Mouse (Mus musculus) stomach, postnatal 0 days (tissue): ENCODE data around the gene Tars. TPM values are rescaled to one million over a fixed set of nuclear protein-coding genes. Genes with fewer than 3 reads are reported as not detected.

ENCODE experiments used
- ATAC-seq: fragments of 200-750 bp; cut with Nextera tagmentation; 2 replicates; pipeline ENCODE4 v1.8.0; 2017; ENCODE audit not compliant: low FRiP score, low TSS enrichment
- DNase-seq: peaks from one replicate; pipeline ENCODE4 v3.0.0-alpha.2; 2016; ENCODE audit warnings: low spot score
- H3K27ac ChIP-seq: fragments of 300-500 bp; sonication (generic); replicated peaks from 2 replicates; pipeline ENCODE4 v1.5.1; 2014; ENCODE audit warnings: mild to moderate bottlenecking, control low read depth
- H3K27me3 ChIP-seq: fragments of 300-500 bp; sonication (generic); 2 replicates; pipeline ENCODE4 v1.6.1; 2014; ENCODE audit warnings: low read length; ENCODE audit not compliant: control insufficient read depth, insufficient read depth
- H3K36me3 ChIP-seq: fragments of 300-500 bp; sonication (generic); 2 replicates; pipeline ENCODE4 v1.6.1; 2014; ENCODE audit warnings: low read length, mixed read lengths; ENCODE audit not compliant: control insufficient read depth, insufficient read depth
- H3K4me1 ChIP-seq: fragments of 300-500 bp; sonication (generic); replicated peaks from 2 replicates; pipeline ENCODE4 v1.6.1; 2014; ENCODE audit warnings: antibody characterized with exemption; ENCODE audit not compliant: control insufficient read depth, insufficient read depth
- H3K4me2 ChIP-seq: fragments of 300-500 bp; sonication (generic); replicated peaks from 2 replicates; pipeline ENCODE4 v1.6.1; 2014; ENCODE audit warnings: low read depth, mild to moderate bottlenecking, control low read depth, moderate library complexity
- H3K4me3 ChIP-seq: fragments of 300-500 bp; sonication (generic); 2 replicates; pipeline ENCODE4 v1.5.1; 2014; ENCODE audit warnings: low read depth, low read length, control low read depth
- H3K9ac ChIP-seq: fragments of 300-500 bp; sonication (generic); 2 replicates; pipeline ENCODE4 v1.6.1; 2014; ENCODE audit warnings: mild to moderate bottlenecking, low read length, control low read depth, mixed read lengths
- H3K9me3 ChIP-seq: fragments of 300-500 bp; sonication (generic); 2 replicates; pipeline ENCODE4 v1.6.1; 2016; ENCODE audit warnings: low read length; ENCODE audit not compliant: control insufficient read depth
- CTCF ChIP-seq: IDR thresholded peaks from 2 replicates; pipeline ENCODE4 v1.5.1; 2016; ENCODE audit warnings: antibody characterized with exemption, low read depth, mild to moderate bottlenecking, moderate library complexity
- EP300 ChIP-seq: optimal IDR thresholded peaks from 2 replicates; pipeline ENCODE3; 2016; ENCODE audit warnings: antibody characterized with exemption
- WGBS: fragments of 180-500 bp; shearing (Covaris S2); extraction: QIAGEN DNeasy Blood & Tissue Kit; methylation state at CpG from one replicate; pipeline ENCODE4 v1.1.7; 2014; 5-methylcytosine and 5-hydroxymethylcytosine counted together
- polyA plus RNA-seq: library from polyadenylated mRNA; unstranded; fragments of >200 nt; fragmentation: Nextera tagmentation; extraction: Ambion mirVana; gene quantifications from 2 replicates; pipeline ENCODE4 v1.2.1, GENCODE M21; 2015

Gene Tars
- polyA plus RNA-seq, 1 experiment from 2014 or later = 37.0 TPM

DNA sequence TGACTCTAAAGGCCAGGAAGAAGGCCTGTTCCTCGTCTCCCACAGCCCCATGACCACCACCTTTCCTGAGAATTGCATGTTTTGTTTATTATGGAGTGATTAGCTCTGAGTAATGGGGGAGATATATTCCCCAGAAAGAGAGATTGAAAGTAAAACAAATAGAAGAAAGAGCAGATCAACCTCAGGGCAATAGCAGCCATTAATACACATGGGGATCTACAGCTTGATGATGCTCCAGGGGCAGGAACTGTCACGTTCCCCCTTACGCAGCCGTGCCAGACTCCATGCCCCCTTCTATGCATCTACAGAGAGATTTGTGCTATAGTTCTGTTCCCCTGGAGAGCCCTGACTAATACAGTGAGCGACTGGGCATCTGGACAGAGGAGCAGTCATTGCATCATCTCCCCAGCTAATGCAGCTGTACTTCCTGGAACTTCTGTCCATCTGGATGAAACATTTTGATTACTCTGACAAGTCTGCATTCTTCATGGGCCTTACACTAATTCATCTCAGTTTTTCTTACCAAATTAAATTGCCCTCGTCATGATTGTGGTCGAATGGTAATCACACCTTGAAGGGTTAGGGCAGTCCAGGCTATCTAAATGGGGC is 28.9 kb downstream of the Tars start:
- 67% methylated on average over 7 of the region's 7 CpGs for WGBS
- Histone ChIP-seq H3K9ac (no peak overlapping the region), H3K4me1 (no peaks in the 10 kb centered on the region), H3K9me3 (no peaks in the 10 kb centered on the region), H3K4me3 (no peak overlapping the region), H3K27me3 (no peaks in the 10 kb centered on the region), H3K36me3 (no peaks in the 10 kb centered on the region), H3K4me2 (no peak overlapping the region), H3K27ac (no peak overlapping the region)
- TF ChIP-seq CTCF (no peak), EP300 (no peak)
- ATAC-seq (no peak), DNase-seq (no peak)

DNA sequence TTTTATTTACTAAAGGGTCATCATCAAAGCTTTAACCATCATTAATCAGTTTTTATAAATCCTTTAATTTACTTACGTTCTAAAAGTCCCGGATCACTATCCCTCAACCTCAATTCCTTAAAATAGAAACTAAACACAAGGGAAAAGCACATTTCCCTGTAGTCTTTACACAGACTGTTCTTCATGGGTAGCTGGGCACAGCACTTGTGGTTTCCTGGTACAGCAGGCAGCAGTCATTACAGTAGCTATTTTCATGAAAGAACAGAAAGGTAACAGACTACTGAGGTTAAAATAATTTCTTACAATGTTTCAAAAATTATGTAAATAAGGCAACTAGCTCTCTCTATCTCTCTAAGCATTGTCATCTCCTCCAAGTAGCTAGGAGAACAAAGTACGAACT is 29.9 kb downstream of the Tars start:
- Histone ChIP-seq H3K4me2 (no peak overlapping the region), H3K27ac (no peak overlapping the region), H3K9ac (no peak overlapping the region), H3K9me3 (no peaks in the 10 kb centered on the region), H3K4me3 (no peak overlapping the region), H3K4me1 (no peaks in the 10 kb centered on the region), H3K27me3 (no peaks in the 10 kb centered on the region), H3K36me3 (no peaks in the 10 kb centered on the region)
- WGBS = 40% methylated on average over 3 of the region's 3 CpGs
- DNase-seq (no peak), ATAC-seq (no peak)
- no peak for TF ChIP-seq EP300
- no peak for TF ChIP-seq CTCF

DNA sequence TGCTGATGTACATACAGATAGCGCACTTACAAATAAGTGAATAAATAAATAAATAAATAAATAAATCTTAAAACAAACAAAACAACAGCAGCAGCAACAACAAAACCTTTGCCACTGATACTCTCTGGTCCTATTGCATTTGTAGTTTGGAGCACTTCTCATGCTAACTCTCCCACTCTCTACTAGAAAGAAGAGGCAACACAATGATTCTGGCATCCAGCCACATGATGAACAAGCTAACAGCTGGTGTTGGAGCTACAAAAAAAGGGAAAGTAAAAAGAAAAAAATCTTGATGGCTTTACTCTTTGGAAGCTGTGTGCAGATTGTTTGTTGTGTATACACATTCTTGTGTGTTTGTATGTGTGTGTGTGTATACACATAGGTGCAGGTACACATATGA is 34.7 kb downstream of the Tars start:
- H3K9me3 ChIP-seq = no peaks in the 10 kb centered on the region
- 97% methylated on average over 1 of the region's 1 CpGs for WGBS
- H3K9ac ChIP-seq = no peak overlapping the region
- no peak for ATAC-seq
- H3K27me3 ChIP-seq = no peaks in the 10 kb centered on the region
- H3K4me2 ChIP-seq = no peak overlapping the region
- no peaks in the 10 kb centered on the region for H3K4me1 ChIP-seq
- H3K36me3 ChIP-seq = no peaks in the 10 kb centered on the region
- TF ChIP-seq EP300 = no peak
- DNase-seq = no peak
- no peak overlapping the region for H3K27ac ChIP-seq
- no peak overlapping the region for H3K4me3 ChIP-seq

DNA sequence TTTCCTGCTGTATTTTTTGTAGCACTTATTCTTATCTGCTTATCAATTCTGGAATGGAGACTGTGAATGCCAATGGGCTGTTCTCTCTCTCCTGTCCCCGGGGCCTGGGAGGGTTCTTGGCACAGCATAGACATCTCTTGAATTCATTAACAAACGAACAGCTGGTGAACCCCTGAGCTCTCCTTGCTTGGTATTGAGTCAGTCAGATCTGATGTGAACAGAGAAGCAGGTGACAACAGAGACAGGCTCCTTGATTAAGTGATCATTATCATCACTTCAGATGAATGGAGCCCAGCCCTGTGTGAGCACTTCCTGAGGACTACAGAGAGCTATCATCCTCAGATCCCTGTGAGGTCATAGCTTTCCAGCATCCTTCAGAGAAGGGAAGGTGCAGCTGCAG is 35.4 kb downstream of the Tars start:
- Histone ChIP-seq H3K9ac (no peak overlapping the region), H3K27ac (no peak overlapping the region), H3K36me3 (no peaks in the 10 kb centered on the region), H3K4me3 (no peak overlapping the region), H3K9me3 (no peaks in the 10 kb centered on the region), H3K4me1 (no peaks in the 10 kb centered on the region), H3K4me2 (no peak overlapping the region), H3K27me3 (no peaks in the 10 kb centered on the region)
- TF ChIP-seq CTCF (no peak), EP300 (no peak)
- WGBS = 21% methylated on average over 2 of the region's 2 CpGs
- DNase-seq (no peak), ATAC-seq (no peak)

DNA sequence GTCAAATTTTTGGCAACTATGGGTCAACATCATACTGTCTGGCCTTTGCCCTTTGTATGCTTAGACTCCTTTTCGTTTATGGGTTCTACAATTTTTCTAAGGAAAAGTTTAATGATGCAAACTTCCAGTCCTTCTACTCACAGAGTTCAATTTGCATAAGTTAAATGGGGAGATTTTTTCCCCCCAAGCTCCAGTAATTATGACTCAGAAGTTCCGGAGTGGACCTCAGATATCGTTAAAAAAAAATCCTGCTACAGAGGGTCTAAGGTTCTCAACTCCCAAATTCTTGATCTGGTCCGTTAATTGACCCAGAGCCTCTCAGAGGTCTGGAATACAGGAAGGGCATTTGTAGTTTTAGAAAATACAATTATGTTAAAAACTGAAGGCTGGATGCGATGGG is 37.6 kb downstream of the Tars start:
- Histone ChIP-seq H3K36me3 (no peaks in the 10 kb centered on the region), H3K9me3 (no peaks in the 10 kb centered on the region), H3K27me3 (no peaks in the 10 kb centered on the region), H3K9ac (no peak overlapping the region), H3K4me1 (no peaks in the 10 kb centered on the region), H3K4me3 (no peak overlapping the region), H3K27ac (no peak overlapping the region), H3K4me2 (no peak overlapping the region)
- TF ChIP-seq CTCF (no peak), EP300 (no peak)
- WGBS = 87% methylated on average over 5 of the region's 5 CpGs
- ATAC-seq = no peak
- DNase-seq = no peak

DNA sequence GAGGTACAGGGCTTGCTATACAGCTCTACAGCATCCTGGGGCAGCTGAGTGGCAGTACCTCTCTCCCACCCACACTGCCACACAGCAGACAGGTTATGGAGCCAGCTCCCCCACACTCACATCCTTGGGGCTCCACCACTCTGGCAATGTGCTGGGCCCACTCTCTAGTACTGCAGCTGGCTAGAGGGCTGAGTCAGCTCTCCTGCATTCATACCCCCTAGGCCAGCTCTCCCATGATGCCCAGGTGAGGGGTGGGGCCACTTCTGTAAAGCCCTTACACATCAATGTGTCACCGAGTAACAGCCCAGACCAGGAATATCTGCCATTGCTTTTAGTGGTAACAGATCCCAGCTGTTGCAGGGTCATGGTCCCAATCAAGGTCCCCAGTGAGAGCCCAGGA is 38.6 kb downstream of the Tars start:
- no peaks in the 10 kb centered on the region for H3K4me1 ChIP-seq
- H3K4me3 ChIP-seq = no peak overlapping the region
- no peak overlapping the region for H3K4me2 ChIP-seq
- H3K36me3 ChIP-seq = no peaks in the 10 kb centered on the region
- H3K27ac ChIP-seq = no peak overlapping the region
- DNase-seq (no peak), ATAC-seq (no peak)
- no peaks in the 10 kb centered on the region for H3K27me3 ChIP-seq
- no peak overlapping the region for H3K9ac ChIP-seq
- WGBS = 75% methylated on average over 1 of the region's 1 CpGs
- no peak for TF ChIP-seq CTCF
- no peak for TF ChIP-seq EP300
- H3K9me3 ChIP-seq = no peaks in the 10 kb centered on the region
